Mouse (Mus musculus) mature B cell (primary cell): ENCODE measurements around the gene Srpx2.

Experiments
- in situ Hi-C: fragments of 300-500 bp; cut with MboI; formaldehyde crosslinking; loops from 2 replicates; pipeline ENCODE4 v1.14.3; 2019

Srpx2 gene

DNA sequence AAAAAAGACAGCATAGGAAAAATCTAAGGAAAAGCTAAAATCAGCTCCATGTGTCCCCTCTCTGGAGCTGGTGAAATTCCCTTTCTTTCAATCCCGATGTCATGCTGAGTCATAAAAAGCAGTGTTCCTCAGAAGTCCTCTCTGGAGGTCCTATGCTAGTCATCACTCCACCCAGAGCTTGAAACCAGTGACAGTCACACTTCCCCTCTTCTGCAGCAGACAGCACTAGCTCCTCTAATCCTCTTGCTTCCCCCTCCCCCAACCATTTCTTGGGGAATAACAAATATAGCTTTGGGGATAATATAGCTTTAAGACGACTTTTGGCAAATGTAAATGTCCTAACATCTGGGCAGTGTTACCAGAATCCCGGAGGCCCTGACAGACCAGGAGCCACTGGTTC, at the start of gene Srpx2:
Gene Srpx2 (plus strand): TSS at position 166 of the 400 bp plus-strand sequence.
- in situ Hi-C loops: no loop called here

DNA sequence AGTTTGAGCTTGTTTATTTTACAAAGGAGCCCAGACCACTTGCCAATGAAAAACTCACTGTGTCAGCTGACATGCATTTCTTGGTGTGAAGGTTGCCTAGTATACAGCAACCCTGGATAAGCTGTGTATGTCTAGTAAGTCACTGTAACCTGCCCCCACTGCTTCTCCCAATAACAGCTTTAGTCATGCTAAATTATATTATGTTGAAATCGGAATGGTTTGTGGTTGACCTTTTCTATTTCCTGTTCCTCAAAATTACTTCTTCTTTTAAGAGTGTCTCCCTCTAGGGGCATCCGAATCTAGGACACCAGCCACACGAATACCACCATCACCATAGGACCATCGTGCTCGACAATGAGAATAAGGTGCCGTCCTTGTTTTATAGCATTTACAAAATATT, 38.5 kb upstream of the Srpx2 start:
- in situ Hi-C loops: no loop called here

DNA sequence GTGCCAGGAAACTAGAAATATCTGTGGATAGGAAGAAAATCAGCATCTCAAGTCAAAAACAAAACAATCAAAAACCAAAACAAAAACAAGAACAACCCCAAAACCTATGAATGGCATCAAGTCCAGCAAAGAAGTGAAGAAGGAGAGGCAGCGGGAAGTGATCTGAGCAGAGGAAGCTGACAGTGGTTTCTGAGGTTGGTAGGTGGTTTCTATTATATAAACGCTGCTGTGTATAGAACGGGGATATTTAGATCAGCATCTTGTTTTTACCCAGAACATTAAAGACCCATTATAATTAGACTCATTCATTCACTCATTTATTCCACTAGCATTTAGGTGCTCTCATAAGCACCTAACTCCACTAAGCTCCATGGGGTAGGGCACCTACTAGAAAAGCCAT, 20.9 kb upstream of the Srpx2 start:
- in situ Hi-C loops: no loop called here

DNA sequence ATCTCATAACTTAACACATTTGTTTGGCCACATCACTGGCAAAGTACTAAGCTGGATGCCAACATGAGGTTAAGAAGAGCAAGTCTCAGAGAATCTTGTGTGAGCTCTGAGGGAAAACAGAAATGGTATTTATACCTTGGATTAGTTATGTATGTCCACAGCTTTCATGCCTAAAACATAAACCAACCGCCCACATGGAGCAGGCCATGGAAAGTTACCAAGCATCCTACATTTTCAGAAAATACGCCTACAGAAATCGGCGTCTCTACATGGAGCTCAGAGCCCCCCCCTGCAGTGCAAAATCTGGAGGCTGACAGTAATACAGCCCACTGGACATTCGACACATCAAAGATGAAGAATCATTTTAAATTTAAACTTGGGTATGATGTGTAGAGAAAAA, 20.1 kb upstream of the Srpx2 start:
- in situ Hi-C loops: no loop called here

DNA sequence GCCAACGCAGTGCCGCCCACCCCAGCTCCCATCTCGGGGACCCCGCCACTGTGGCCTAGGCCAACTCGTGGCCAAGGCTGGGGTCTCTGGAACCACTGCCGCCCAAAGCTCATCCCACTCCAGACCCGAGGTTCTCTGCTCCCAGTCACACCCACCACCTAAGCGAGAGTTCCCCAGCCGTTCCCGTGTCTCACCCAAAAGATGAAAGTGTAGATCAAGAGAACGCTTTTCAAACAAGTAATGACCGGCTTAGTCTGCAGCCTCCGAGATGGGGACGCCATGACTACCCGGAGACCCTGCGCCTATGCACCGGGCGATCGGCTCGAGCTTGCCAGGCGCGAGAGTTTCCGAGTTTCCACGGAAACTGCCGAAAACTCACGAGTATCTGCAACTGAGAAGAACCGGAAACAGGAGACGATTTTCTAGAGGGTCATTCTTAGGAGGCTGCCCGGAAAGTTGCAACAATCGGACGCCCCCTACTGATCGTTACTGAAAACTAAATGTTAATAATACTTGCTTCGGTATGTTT, 10.1 kb upstream of the Srpx2 start, which contains the start of gene Tspan6:
Gene Tspan6 (minus strand): TSS at position 416 of the 529 bp plus-strand sequence.
- in situ Hi-C loops: no loop called here

DNA sequence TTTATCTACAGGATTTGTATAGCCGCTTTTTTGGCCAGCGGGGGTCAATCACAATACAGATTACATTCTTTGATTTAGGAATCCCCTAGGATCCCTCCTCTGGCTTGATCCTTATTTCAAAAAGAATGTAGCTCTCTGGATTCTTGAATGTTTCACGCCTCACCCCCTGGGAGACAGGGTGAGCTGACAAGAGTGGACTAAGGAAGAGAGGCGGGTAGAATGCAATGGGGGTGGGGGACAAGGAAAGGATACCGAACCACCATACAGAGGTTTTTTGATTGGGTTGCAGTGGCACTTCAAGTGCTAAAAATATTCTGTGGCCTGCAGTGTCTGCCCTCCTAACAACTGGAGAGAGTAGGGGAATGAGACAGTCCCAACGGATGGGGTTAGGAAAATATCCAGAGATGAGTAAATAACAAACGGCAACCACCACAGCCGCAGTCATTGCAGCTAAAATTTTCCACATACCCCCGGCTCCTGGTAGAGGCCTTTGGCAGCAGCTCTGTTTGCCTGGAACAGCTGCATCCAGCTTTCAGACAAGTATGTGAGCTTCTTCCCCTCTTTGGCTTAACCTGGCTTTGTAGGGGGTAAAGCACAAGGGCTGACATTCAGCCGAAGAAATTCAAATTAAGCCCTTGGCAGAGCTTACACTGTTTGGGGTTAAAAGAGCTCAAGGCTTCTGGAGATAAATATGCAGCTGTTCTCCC, 3.3 kb downstream of the Srpx2 start:
- in situ Hi-C loops: no loop called here

DNA sequence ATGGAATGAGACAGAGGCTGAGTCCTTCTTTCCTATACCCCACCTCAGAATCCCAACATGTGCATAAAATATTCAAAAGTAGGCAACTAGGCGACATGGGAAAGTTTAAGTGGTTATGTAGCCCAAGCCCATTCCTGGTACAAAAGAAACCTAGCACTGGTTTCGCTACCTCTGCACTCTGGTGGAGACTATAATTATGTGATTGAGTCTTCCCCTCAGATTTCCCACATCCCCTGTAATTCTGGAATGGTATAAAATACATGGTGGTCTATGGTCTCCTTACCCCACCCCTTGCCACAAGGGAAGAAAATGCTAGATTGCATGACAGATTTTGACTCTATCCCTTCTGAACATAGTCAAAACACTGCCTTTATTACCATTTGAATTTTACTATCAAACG, 4.8 kb downstream of the Srpx2 start:
- in situ Hi-C loops: no loop called here

DNA sequence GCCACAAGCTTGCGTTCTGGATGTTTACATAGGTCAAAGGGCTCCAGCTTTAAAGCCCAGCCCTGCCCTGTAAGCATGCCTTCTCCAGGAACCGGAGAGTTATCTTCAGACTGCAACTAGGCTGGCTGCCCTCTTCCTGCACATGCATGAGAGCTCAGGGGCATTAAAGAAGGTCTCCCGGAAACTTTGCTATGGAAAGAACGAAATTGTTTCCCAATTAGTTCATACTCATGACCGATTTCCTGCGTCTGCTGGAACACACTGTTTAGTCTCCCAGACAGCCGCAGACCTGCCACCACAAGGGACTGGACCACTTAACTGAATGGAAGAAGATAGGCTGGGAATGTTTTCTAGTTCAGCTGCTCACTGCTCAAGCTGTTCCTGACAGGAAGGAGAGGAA, 6.0 kb downstream of the Srpx2 start:
- in situ Hi-C loops: no loop called here

DNA sequence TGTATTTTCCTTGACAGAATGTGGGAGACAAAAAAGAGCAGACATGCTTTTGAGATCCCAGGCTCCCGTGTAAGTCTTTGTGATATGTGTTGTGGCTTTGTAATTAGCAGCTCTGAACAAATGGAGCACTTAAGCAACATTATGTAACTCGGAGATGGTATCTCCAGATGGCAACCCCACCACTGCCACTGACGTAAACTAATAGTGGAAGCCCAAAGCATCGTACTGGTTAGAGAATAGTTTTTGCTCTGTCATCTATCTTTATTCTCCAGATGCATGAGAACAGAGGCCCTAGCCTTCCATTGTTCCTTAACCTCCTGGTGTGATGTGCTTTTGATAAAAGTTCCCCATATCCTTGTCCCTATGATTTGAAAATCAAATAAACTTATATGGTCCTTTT, 13.0 kb downstream of the Srpx2 start:
- in situ Hi-C loops: no loop called here

DNA sequence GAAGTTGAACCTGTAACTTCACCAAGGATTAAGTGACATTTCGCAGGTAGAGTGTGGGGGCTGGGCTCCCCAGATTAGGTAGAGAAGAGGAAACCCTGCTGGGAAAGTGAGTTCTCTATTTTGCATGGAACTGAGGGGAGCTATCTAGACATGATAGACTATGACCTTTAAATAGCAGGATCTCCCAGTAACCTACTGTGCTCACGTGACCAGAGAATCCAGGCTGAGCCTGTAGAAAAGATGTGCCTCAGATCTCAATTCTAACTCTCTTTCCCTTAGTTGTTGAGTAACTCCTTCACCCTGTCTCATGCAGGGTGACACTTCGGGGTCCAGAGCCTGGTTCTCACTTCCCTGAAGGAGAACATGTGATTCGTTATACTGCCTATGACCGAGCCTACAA, 18.5 kb downstream of the Srpx2 start:
- in situ Hi-C loops: no loop called here

DNA sequence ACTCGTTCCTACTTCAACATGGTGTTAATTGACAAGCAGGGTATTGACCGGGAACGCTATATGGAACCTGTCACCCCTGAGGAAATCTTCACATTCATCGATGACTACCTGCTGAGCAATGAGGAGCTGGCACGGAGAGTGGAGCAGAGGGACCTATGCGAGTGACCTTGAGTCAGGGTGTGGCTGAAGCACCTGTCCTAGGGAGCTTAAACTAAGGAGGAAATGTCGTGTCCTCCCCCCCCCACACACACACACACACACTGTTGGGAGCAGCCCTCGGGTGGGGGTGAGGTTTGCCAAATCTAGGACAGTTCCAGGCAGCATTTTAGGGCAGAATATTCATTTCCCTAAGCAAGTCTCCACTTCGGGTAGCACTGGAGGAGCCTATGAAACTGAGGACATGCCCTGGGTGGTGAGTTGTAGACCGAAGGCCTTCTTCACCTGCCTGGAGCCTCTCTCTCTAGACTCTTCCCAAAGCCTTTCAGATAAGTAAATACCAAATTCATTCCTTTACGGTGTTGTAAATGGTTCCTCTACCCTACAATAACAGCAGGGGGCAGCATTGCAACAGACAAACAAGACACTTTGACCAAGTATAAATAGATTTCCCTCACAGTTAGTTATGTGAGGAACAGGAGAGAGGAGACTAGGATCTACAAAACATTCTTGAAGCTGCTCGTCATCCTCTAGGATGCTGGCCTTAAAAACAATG, 23.2 kb downstream of the Srpx2 start:
- in situ Hi-C loops: no loop called here

DNA sequence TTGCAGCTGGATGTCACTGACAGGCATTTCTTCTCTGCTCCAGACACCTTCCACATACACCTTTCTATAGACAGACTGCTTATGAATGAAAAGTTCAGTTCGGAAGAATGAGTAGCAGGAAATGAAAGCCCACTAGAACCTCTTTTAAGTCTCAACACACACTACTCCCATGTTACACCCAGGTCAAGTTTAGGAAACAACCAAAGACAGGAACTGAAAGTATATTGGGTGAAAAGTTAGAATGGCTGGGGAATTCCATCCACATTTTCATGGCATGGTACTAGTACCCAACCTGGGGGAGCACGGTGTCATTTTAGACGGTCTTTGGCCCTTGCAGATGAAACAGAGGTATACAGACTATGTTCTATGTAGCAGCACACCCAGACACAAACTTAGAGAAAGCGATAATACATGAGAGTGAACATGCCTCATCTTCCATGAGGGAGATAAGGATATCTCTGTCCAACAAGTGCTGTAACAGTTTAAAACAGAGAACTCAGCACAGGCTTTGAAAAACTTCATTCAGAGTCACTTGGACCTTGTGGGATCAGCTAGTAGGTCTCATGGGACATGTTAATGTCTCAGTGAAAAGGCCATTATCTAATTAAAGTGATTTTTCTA, 28.5 kb downstream of the Srpx2 start:
- in situ Hi-C loops: no loop called here

DNA sequence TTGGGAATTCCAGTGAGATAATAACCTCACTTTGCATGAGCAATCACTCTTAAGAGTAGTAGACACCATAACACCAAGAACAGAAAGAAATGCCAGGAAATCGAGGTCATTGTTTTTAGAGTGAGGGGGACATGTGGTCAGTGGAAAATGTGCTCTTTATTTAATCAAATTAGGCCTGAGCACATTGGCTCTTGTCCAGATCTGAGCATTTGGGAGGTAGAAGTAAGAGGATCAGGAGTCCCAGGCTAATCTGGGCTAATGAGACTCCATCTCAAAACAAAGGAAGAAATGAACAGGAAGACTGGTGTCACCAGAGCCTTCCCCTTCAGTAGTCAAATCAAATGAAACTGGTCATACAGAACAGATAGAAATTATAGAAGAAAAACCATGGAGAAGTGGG, 31.3 kb downstream of the Srpx2 start:
- in situ Hi-C loops: no loop called here

DNA sequence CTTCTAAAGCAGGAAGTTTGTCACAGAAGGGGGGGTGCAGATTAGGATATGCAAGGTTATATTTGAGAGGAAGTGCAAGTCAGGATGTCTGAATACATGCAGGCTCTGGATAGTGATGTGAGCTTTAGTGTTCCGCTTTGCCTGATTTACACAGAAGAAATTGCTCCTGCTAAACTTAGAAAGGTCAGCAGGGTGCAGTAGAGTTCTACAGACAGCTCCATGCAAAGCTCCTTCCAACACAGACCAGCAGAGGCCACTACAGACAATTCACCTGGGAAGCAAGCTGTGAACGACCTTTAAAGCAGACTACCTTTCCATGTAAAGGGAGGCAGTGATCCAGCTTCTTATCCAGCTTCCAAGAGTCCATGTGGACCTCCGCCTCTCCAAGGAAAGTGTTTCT, 39.2 kb downstream of the Srpx2 start:
- in situ Hi-C loops: no loop called here

DNA sequence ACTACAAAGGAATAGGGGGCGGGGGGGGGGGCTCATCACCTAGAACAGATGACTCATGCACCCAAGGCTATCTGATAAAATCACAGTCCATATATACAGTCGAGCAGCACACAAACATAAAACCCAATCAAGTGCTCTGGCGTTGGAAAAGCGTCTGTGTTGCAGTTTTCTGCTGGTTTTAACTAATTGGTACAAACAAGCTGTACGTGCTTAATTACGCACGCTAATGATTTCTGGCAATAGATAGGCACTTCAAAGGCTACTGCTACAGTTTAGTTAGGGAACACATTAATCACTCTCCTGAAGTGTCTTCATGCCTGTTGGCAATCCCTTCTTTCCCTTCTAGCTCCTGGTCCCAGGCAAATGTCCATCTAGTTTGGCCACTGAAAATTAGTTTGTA, 46.4 kb downstream of the Srpx2 start:
- in situ Hi-C loops: no loop called here

DNA sequence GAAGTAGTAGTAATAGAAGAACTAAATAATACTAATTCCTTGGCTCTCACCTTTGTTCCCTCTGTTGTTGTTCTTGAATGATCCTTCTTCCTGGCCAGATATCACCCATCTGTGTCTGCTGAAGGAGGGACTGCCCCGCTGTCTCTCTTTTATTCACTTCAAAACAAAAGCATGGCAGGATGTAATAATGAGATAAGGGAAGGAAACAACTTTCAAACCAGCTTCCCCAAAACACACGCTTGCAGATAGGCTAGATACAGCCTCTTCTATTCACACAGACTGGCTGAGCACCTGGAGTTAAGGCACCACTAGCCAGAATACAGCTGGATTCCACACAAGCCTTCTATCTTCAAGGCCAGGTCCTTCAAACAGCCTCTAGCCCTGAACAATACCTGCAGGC, 52.4 kb downstream of the Srpx2 start:
- in situ Hi-C loops: no loop called here

DNA sequence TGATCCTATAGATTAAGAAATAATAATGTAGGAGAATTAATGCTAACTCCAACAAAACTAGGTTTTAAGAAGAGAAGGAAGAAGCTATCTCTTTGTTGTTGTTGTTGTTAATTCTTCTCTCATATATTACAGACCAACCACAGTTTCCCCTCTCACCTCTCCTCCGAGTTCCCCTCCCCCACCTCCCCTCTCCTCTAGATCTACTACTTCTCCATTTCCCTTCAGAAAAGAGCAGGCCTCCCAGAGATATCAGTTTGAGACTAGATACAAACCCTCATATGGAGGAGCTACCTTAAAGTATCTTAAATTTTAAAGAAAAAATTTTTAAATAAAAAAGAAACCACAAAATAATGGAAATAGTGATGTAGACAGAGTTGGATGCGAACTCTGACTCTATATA, 56.4 kb downstream of the Srpx2 start:
- in situ Hi-C loops: no loop called here

DNA sequence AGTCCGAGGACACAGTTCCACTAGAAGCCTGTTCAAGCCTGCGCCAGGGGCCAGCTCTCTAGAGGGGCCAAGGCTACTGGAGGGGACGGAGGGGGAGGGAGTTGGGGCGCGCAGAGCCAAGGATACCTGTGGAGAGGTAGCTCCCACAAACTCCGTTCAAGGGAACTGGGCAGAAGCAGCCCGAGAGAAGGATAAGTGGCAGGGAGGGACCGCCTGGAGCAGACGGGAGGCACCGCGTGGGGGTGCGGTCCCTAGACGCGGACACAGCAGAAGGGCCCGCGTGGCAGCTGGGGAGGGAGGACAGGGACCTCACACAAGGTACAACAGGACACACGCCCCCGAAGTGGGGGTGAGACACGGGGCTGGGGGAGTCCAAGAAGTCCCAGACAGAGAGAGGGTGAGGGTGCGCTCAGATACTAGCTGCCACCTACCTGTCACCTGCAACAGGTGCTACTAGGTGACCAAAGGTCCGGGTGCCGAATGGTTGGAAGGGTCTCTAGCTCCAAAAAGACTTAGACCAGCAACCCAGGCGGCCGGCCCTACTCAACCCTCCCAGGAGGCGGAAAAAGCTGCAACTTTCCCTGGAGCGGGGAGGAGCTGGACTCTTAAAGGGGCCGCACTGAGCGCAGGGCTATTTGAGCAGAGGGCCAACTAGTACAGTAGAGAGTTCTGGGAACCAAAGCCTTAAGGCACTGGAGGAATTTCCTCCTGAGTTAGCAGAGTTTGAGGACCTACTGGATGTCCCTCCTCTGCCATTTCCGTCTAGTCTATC, 73.2 kb downstream of the Srpx2 start, which contains the start of gene Sytl4:
Gene Sytl4 (minus strand): TSS at position 582 of the 772 bp plus-strand sequence.
- in situ Hi-C loops: no loop called here
